Mouse (Mus musculus): Measurements from ENCODE around the gene Desi1. TPM values are rescaled to one million over a fixed set of nuclear protein-coding genes. Genes with fewer than 3 reads are reported as not detected.

Gene Desi1
- polyA plus RNA-seq, 1 experiment: 47.6 TPM

DNA sequence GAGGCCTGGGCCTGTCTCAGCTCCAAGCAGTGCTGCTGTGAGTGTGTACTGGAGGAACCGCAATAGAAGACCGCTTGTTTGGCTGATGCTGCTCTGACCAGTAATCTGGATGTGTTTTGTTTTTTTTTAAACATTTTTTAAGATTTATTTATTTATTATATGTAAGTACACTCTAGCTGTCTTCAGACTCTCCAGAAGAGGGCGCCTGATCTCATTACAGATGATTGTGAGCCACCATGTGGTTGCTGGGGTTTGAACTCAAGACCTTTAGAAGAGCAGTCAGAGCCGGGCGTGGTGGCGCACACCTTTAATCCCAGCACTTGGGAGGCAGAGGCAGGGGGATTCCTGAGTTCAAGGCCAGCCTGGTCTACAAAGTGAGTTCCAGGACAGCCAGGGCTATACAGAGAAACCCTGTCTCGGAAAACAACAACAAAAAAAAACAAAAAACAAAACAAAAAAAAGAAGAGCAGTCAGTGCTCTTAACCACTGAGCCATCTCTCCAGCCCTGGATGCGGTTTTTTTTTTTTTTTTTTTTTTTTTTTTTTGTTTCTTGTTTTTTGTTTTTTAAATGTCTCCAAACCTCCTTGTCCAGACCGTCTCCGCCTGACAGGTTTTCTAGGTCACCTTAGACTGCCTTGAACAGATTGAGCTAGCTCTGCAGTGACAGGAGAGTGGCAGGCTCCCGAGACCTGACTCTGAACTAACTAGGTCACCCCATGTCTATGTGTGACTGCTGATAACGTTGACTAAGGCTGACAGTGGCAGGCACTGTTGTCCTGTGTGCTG is 2.4 kb upstream of the Desi1 start:
- TF ChIP-seq POLR2A (IDR thresholded peaks at IDR 0.05; ENCODE audit: insufficient read length, low read depth) (peak; percentile 3), TCF3 (IDR thresholded peaks at IDR 0.05; ENCODE audit: insufficient read length, low read depth) (no peak), TCF12 (IDR thresholded peaks at IDR 0.05; ENCODE audit: insufficient read depth, poor library complexity, severe bottlenecking) (no peak)
- peaks cover 55% of the 10 kb centered on the region for H3K36me3 ChIP-seq (ENCODE audit: control insufficient read depth, insufficient read depth)
- H3K79me2 ChIP-seq (ENCODE audit: control insufficient read depth, insufficient read depth): no peaks in the 10 kb centered on the region
- H3K27me3 ChIP-seq (ENCODE audit: control insufficient read depth, insufficient read depth, insufficient read length): no peaks in the 10 kb centered on the region
- H3ac ChIP-seq (ENCODE audit: control insufficient read depth, insufficient read length): no peak overlapping the region
- H3K4me3 ChIP-seq: no peak overlapping the region
- H3K4me2 ChIP-seq (ENCODE audit: low read depth): no peak overlapping the region

- Histone ChIP-seq H3K27me3 (ENCODE audit: control insufficient read depth, insufficient read depth, insufficient read length) (no peaks in the 10 kb centered on the region), H3K79me2 (ENCODE audit: control insufficient read depth, insufficient read depth) (no peaks in the 10 kb centered on the region), H3ac (ENCODE audit: control insufficient read depth, insufficient read length) (no peak overlapping the region), H3K36me3 (ENCODE audit: control insufficient read depth, insufficient read depth) (peaks cover 64% of the 10 kb centered on the region), H3K4me2 (ENCODE audit: low read depth) (no peak overlapping the region), H3K4me3 (no peak overlapping the region)
- TF ChIP-seq POLR2AphosphoS2 (IDR thresholded peaks at IDR 0.05; ENCODE audit: insufficient read length, low read depth): no peak
- no peak for TF ChIP-seq MYOD1 (IDR thresholded peaks at IDR 0.05; ENCODE audit: control insufficient read depth in 1 of 3, insufficient read length in 2 of 3, low read depth in 2 of 3)
- TF ChIP-seq CEBPB (IDR thresholded peaks at IDR 0.05; ENCODE audit: insufficient read depth, poor library complexity, severe bottlenecking): no peak
- TF ChIP-seq MYOG (IDR thresholded peaks at IDR 0.05; ENCODE audit: control insufficient read depth in 1 of 3, insufficient read depth in 1 of 3, insufficient read length in 2 of 3, low read depth in 2 of 3): no peak
- no peak for TF ChIP-seq TCF3 (IDR thresholded peaks at IDR 0.05; ENCODE audit: insufficient read length, low read depth)
- TF ChIP-seq MAX (IDR thresholded peaks at IDR 0.05; ENCODE audit: low read depth): no peak
- no peak for TF ChIP-seq SRF (IDR thresholded peaks at IDR 0.05; ENCODE audit: control insufficient read depth, insufficient read length, low read depth)
- TF ChIP-seq TCF12 (IDR thresholded peaks at IDR 0.05; ENCODE audit: insufficient read depth, poor library complexity, severe bottlenecking): no peak
- TF ChIP-seq REST (IDR thresholded peaks at IDR 0.05; ENCODE audit: insufficient read depth, insufficient read length): no peak
- TF ChIP-seq E2F4 (IDR thresholded peaks at IDR 0.05; ENCODE audit: insufficient read depth): no peak
- no peak for TF ChIP-seq POLR2A (IDR thresholded peaks at IDR 0.05; ENCODE audit: insufficient read length, low read depth)
- no peak for TF ChIP-seq USF1 (IDR thresholded peaks at IDR 0.05; ENCODE audit: low read depth)
Measured at GRCm38 (mm10) chr15:82032386-82032785, 1.3 kb downstream of the Desi1 start.

GRCm38 (mm10) chr15:82027726-82028125 is 5.9 kb downstream of the Desi1 start:
- H3K36me3 ChIP-seq (ENCODE audit: control insufficient read depth, insufficient read depth): peaks cover 77% of the 10 kb centered on the region

GRCm38 (mm10) chr15:82027276-82027675 is 6.4 kb downstream of the Desi1 start:
- Histone ChIP-seq H3K27me3 (ENCODE audit: control insufficient read depth, insufficient read depth, insufficient read length) (no peaks in the 10 kb centered on the region), H3ac (ENCODE audit: control insufficient read depth, insufficient read length) (no peak overlapping the region), H3K4me2 (ENCODE audit: low read depth) (no peak overlapping the region), H3K4me3 (no peak overlapping the region), H3K79me2 (ENCODE audit: control insufficient read depth, insufficient read depth) (no peaks in the 10 kb centered on the region), H3K36me3 (ENCODE audit: control insufficient read depth, insufficient read depth) (peaks cover 79% of the 10 kb centered on the region)
- TF ChIP-seq POLR2A (IDR thresholded peaks at IDR 0.05; ENCODE audit: insufficient read length, low read depth) (no peak), MYOG (IDR thresholded peaks at IDR 0.05; ENCODE audit: control insufficient read depth in 1 of 3, insufficient read depth in 1 of 3, insufficient read length in 2 of 3, low read depth in 2 of 3) (no peak), POLR2AphosphoS2 (IDR thresholded peaks at IDR 0.05; ENCODE audit: insufficient read length, low read depth) (no peak), MYOD1 (IDR thresholded peaks at IDR 0.05; ENCODE audit: control insufficient read depth in 1 of 3, insufficient read length in 2 of 3, low read depth in 2 of 3) (no peak), TCF3 (IDR thresholded peaks at IDR 0.05; ENCODE audit: insufficient read length, low read depth) (no peak), REST (IDR thresholded peaks at IDR 0.05; ENCODE audit: insufficient read depth, insufficient read length) (no peak), MAX (IDR thresholded peaks at IDR 0.05; ENCODE audit: low read depth) (no peak), TCF12 (IDR thresholded peaks at IDR 0.05; ENCODE audit: insufficient read depth, poor library complexity, severe bottlenecking) (no peak), SRF (IDR thresholded peaks at IDR 0.05; ENCODE audit: control insufficient read depth, insufficient read length, low read depth) (no peak), USF1 (IDR thresholded peaks at IDR 0.05; ENCODE audit: low read depth) (no peak), CEBPB (IDR thresholded peaks at IDR 0.05; ENCODE audit: insufficient read depth, poor library complexity, severe bottlenecking) (no peak), E2F4 (IDR thresholded peaks at IDR 0.05; ENCODE audit: insufficient read depth) (no peak)

More at GRCm38 (mm10) chr15:82027726-82028125, 5.9 kb downstream of the Desi1 start:
- H3ac ChIP-seq (ENCODE audit: control insufficient read depth, insufficient read length): no peak overlapping the region
- H3K4me2 ChIP-seq (ENCODE audit: low read depth): no peak overlapping the region
- TF ChIP-seq MYOD1 (IDR thresholded peaks at IDR 0.05; ENCODE audit: control insufficient read depth in 1 of 3, insufficient read length in 2 of 3, low read depth in 2 of 3) (peak in 1 of 3 experiments; percentile 8), TCF12 (IDR thresholded peaks at IDR 0.05; ENCODE audit: insufficient read depth, poor library complexity, severe bottlenecking) (no peak), MYOG (IDR thresholded peaks at IDR 0.05; ENCODE audit: control insufficient read depth in 1 of 3, insufficient read depth in 1 of 3, insufficient read length in 2 of 3, low read depth in 2 of 3) (peak in 1 of 3 experiments; percentile 9)
- H3K27me3 ChIP-seq (ENCODE audit: control insufficient read depth, insufficient read depth, insufficient read length): no peaks in the 10 kb centered on the region
- no peak overlapping the region for H3K4me3 ChIP-seq
- H3K79me2 ChIP-seq (ENCODE audit: control insufficient read depth, insufficient read depth): no peaks in the 10 kb centered on the region

DNA sequence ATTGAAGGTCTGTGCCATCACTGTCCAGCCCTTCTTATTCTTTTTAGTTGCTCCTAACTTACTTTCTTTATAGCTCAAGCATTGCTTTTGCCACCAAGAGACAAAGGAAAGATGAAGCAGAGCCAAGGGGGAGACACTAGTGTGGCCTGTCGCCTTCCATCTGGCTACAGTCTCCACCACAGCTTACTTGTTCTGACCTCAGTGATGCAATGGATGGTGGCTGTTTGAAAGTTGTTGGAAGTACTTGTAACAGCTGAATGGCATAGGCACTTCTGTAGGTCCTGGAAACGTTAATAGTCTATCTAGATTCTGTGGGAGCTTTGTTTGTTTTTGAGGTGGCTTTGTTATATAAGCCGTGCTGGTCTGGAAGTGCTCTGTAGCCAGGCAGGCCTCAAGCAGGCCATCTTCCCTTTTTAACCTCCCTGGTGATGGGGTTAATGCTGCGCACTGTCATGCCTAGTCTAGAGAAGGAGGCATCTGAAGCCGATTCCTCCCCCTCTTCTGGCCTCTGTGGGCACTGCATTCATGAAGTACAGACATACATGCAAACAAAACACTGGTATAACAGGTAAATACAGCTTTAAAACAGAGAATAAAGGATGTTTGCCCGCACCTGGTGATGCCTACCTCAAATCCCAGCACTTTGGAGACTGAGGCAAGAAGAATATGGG is 9.6 kb downstream of the Desi1 start:
- H3K4me2 ChIP-seq (ENCODE audit: low read depth): no peak overlapping the region
- H3K4me3 ChIP-seq: no peak overlapping the region
- H3K36me3 ChIP-seq (ENCODE audit: control insufficient read depth, insufficient read depth): peaks cover 68% of the 10 kb centered on the region
- no peak overlapping the region for H3ac ChIP-seq (ENCODE audit: control insufficient read depth, insufficient read length)
- TF ChIP-seq MAX (IDR thresholded peaks at IDR 0.05; ENCODE audit: low read depth): no peak
- TF ChIP-seq MYOG (IDR thresholded peaks at IDR 0.05; ENCODE audit: control insufficient read depth in 1 of 3, insufficient read depth in 1 of 3, insufficient read length in 2 of 3, low read depth in 2 of 3): no peak
- TF ChIP-seq CEBPB (IDR thresholded peaks at IDR 0.05; ENCODE audit: insufficient read depth, poor library complexity, severe bottlenecking): no peak
- TF ChIP-seq POLR2AphosphoS2 (IDR thresholded peaks at IDR 0.05; ENCODE audit: insufficient read length, low read depth): no peak
- H3K79me2 ChIP-seq (ENCODE audit: control insufficient read depth, insufficient read depth): no peaks in the 10 kb centered on the region
- H3K27me3 ChIP-seq (ENCODE audit: control insufficient read depth, insufficient read depth, insufficient read length): no peaks in the 10 kb centered on the region

Data from myocyte (in vitro differentiated cells).